Mouse (Mus musculus) small intestine, adult 2 months (tissue): ENCODE measurements around the gene Wdr62. TPM values are rescaled to one million over a fixed set of nuclear protein-coding genes. Genes with fewer than 3 reads are reported as not detected.

Experiments used
- H3K27ac ChIP-seq: fragments of 200-500 bp; 2 replicates; pipeline ENCODE4 v1.5.1; 2012; ENCODE audit warnings: low read depth, low read length, control low read depth, inconsistent platforms; ENCODE audit not compliant: insufficient read depth
- H3K27me3 ChIP-seq: fragments of 200-500 bp; 2 replicates; pipeline ENCODE4 v1.6.1; 2012; ENCODE audit warnings: mild to moderate bottlenecking, moderate library complexity, low read length, inconsistent platforms; ENCODE audit not compliant: control insufficient read depth, insufficient read depth
- H3K36me3 ChIP-seq: fragments of 200-500 bp; 2 replicates; pipeline ENCODE4 v1.6.1; 2012; ENCODE audit warnings: mild to moderate bottlenecking, low read length, control low read depth, inconsistent platforms; ENCODE audit not compliant: control insufficient read depth, insufficient read depth
- H3K4me1 ChIP-seq: fragments of 200-500 bp; 2 replicates; pipeline ENCODE4 v1.6.1; 2012; ENCODE audit warnings: low read length, inconsistent platforms, mixed read lengths; ENCODE audit not compliant: control insufficient read depth, insufficient read depth, insufficient read length
- H3K4me3 ChIP-seq: fragments of 200-500 bp; 2 replicates; pipeline ENCODE4 v1.5.1; 2012; ENCODE audit warnings: low read depth, mild to moderate bottlenecking, control low read depth, inconsistent platforms, low read length, moderate library complexity
- CTCF ChIP-seq: fragments of 200-500 bp; IDR thresholded peaks from 2 replicates; pipeline ENCODE4 v1.5.1; 2012; ENCODE audit warnings: low read depth, mild to moderate bottlenecking, control low read depth, inconsistent platforms, low read length, moderate library complexity, mixed read lengths; ENCODE audit not compliant: insufficient replicate concordance, insufficient read length; ENCODE audit errors: extremely low read depth
- POLR2A ChIP-seq: fragments of 200-500 bp; IDR thresholded peaks from 2 replicates; pipeline ENCODE4 v1.6.1; 2012; ENCODE audit warnings: low read depth, mild to moderate bottlenecking, control low read depth, inconsistent platforms, low read length, moderate library complexity
- WGBS: fragments of 180-500 bp; shearing (Covaris S2); methylation state at CpG from one replicate; pipeline ENCODE4 v1.1.7; 2018; 5-methylcytosine and 5-hydroxymethylcytosine counted together
- polyA plus RNA-seq: library from polyadenylated mRNA; depleted of rRNA; stranded (reverse); fragments of >200 nt; gene quantifications from 2 replicates; pipeline ENCODE4 v1.2.3, GENCODE M21; 2012

Wdr62 gene
- polyA plus RNA-seq, 1 experiment = 15.9 TPM

DNA sequence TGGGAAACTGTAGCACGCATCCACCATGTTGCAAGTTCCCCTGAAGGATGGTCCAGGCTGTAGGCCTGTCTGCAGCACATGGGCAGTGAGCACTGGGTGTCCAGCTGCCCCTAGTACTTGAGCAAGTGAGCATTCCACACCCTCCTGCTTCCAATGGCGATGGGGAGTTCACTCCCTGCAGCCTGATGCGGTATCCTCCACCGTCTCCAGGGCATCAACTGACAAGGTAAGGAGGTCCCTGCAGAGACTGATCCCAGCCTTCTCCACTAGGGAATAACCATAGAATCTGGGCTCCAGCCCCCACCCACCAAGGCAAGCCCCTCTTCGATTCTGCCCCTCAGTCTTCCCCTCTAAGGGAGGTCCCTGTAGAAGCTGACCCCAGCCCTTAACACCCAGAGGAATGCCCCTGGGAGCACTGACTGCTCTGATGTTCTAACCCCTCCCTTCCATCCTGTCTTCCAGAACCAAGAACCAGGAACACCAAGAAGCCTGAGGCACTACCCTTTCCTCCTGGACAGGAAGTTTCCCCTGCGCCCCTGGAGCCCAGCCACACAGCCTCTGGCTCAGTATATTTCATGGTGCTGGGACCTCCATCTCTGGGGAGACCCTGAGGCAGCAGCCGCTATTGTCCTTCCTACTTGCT, 9.0 kb upstream of the Wdr62 start:
- no peak overlapping the region for H3K4me3 ChIP-seq
- no peaks in the 10 kb centered on the region for H3K36me3 ChIP-seq
- peaks cover 8% of the 10 kb centered on the region; the same call in 1 of the 2 replicates for H3K27me3 ChIP-seq
- TF ChIP-seq POLR2A = no peak
- no peak for TF ChIP-seq CTCF
- H3K4me1 ChIP-seq = no peaks in the 10 kb centered on the region
- H3K27ac ChIP-seq = no peak overlapping the region
- 72% methylated on average over 7 of the region's 7 CpGs for WGBS

DNA sequence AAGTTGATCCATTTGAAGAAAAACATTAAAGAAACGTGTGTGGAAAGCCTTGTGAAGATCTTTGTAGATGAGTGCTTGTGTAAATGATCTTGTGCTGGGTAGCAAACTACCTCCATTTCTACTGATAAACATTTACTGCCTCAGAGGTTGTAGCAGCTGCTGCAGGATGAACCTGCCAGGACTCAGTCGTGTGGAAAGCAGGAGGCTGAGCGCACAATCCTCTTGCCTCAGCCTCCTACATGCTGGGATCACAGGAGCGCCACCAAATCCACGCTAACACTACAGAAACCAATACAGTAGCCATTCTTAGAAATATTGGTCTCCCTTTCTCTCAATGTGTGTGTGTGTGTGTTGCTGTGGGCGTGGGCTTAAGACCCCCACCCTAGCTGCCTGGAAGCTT, 7.8 kb upstream of the Wdr62 start:
- no peak for TF ChIP-seq POLR2A
- no peak for TF ChIP-seq CTCF
- H3K27ac ChIP-seq = no peak overlapping the region
- H3K27me3 ChIP-seq = peaks cover 8% of the 10 kb centered on the region; the same call in 1 of the 2 replicates
- H3K4me1 ChIP-seq = no peaks in the 10 kb centered on the region
- no peaks in the 10 kb centered on the region for H3K36me3 ChIP-seq
- 57% methylated on average over 6 of the region's 6 CpGs for WGBS
- no peak overlapping the region for H3K4me3 ChIP-seq

DNA sequence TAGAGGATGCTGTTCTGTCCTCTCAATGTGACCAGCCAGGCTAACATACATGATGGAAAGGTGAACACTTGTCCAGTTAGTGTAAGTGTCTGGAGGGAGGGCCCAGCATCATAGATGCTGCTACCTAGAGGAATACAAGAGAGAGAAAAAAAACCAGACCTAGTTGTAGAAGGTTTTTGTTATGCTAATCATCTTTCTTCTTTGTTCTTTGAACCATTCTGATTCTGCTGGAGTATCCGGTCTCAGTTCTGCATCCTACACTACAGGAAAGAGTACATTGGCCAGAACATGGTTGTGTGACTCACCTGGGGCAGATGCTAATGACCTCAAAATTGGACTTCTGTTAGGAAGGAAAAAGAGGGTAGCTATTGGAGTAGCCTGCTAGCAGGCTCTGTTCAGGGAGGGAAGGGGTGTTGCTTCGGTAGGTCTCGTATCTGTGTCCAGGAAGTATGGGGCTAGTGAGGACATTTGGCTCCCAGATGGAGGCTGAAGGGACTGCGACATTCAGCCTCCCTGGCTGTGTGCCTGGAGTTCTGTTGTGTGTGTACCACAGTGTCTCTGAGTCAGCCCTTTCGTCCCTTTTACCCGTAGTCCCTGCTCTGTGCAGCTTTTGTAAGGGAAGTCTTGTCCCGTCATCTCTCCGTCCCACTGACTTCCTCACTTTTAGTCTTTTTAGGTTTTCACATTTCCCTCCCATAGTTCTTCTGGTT, 6.6 kb upstream of the Wdr62 start:
- TF ChIP-seq POLR2A (no peak), CTCF (no peak)
- Histone ChIP-seq H3K4me1 (no peaks in the 10 kb centered on the region), H3K27ac (no peak overlapping the region), H3K36me3 (no peaks in the 10 kb centered on the region), H3K4me3 (no peak overlapping the region), H3K27me3 (peaks cover 8% of the 10 kb centered on the region; the same call in 1 of the 2 replicates)
- WGBS = 53% methylated on average over 8 of the region's 8 CpGs

DNA sequence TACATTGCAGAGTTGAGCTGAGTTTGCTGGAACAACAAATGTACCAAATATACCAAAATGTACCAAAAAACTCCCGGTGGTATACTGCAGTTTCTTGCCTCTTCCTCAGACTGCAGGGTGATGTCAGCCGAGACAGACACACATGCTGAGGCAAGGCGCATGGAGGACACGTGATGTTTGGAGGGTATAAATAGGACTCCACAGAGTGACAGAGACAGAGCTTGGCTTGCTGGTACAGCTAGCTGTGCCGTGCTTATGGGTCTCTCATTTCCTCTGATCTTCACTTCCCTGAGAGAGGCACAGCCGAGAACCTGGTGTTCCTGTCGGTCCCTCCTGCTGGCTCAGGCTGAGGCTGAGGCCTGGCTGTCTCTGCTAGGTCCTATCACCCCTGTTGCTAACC, 2.5 kb upstream of the Wdr62 start:
- H3K4me1 ChIP-seq = peaks cover 2% of the 10 kb centered on the region
- TF ChIP-seq CTCF = no peak
- TF ChIP-seq POLR2A = no peak
- WGBS = 82% methylated on average over 7 of the region's 7 CpGs
- no peaks in the 10 kb centered on the region for H3K36me3 ChIP-seq
- no peak overlapping the region for H3K4me3 ChIP-seq
- no peaks in the 10 kb centered on the region for H3K27me3 ChIP-seq
- no peak overlapping the region for H3K27ac ChIP-seq

DNA sequence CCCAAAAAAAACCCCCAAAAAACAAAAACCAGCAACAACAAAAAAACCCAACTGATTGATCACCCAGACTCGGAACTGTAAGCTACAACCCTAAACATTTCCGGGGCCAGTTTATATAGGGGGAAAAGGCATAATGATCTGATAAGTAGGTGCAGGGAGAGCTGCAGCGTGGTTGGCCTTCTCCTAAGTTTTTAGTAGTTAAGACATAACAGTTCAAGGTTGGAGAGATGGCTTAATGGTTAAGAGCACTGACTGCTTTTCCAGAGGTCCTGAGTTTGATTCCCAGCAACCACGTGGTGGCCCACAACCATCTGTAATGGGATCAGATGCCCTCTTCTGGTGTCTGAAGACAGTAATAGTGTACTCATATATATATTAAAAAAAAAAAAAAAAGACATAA, 1.3 kb upstream of the Wdr62 start:
- H3K36me3 ChIP-seq = no peaks in the 10 kb centered on the region
- TF ChIP-seq CTCF (no peak), POLR2A (no peak)
- peaks cover 2% of the 10 kb centered on the region for H3K4me1 ChIP-seq
- 71% methylated on average over 4 of the region's 4 CpGs for WGBS
- H3K27me3 ChIP-seq = no peaks in the 10 kb centered on the region
- H3K4me3 ChIP-seq = no peak overlapping the region
- no peak overlapping the region for H3K27ac ChIP-seq

DNA sequence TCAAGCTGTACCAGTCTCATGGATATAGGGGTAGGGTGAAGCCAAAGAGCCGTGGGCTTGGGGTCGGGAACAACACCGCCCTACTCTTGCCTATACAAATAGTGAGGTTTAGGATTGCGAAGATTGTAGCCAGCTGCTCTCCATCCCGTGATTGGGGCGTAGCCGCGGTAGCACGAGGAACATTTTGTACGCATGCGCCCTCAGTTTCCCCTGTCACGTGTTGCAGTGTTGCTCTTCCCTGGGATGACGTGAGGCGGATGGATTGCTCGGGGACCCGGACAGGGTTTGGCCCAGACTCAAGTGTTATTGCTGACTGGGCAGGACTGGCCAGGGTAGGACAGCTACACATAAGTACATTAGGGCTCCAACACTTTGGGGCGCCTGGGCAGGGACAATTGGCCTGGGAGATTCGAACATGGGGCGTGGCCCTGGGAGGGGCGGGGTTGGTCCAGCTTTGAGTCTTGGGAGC, 485 bp upstream of the Wdr62 start:
- Histone ChIP-seq H3K27ac (peak overlapping the region; percentile 99), H3K36me3 (no peaks in the 10 kb centered on the region), H3K27me3 (no peaks in the 10 kb centered on the region), H3K4me1 (peaks cover 2% of the 10 kb centered on the region), H3K4me3 (peak overlapping the region; percentile 95)
- WGBS = 1% methylated on average over 20 of the region's 20 CpGs
- TF ChIP-seq POLR2A = no peak
- TF ChIP-seq CTCF = no peak

DNA sequence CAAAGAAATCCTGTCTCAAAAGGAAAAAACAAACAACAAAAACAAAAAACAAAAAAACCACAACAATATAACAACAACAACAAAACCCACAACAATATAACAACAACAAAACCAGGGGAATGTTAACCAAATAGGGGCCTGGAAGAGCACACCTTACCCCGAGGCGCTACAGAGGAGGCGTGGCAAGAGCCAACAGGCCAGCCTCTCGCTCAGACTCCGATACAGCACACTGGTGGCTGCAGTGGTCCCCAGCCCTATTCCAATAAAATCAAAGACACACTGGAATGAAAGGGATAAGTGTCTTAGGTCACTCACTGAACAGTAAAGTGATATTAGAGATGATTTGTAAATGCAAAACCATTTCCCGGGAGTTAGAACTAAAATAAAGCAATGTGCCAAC, 683 bp downstream of the Wdr62 start:
- TF ChIP-seq CTCF = no peak
- TF ChIP-seq POLR2A = no peak
- peaks cover 2% of the 10 kb centered on the region for H3K4me1 ChIP-seq
- H3K27ac ChIP-seq = no peak overlapping the region
- peak overlapping the region; percentile 95 for H3K4me3 ChIP-seq
- WGBS = 1% methylated on average over 6 of the region's 6 CpGs
- no peaks in the 10 kb centered on the region for H3K36me3 ChIP-seq
- H3K27me3 ChIP-seq = no peaks in the 10 kb centered on the region
